Mouse (Mus musculus): ENCODE results near the gene Ccne1. TPM values are rescaled to one million over a fixed set of nuclear protein-coding genes. Genes with fewer than 3 reads are reported as not detected.
A peak's percentile ranks its signal among the peaks of the same experiment; 100 is the strongest.
"Not testable (repeated sequence)": the region's sequence is repeated elsewhere in the genome, so short reads cannot be mapped to it uniquely, and the experiment has no call there.

The Ccne1 gene
- total and polyA plus RNA-seq, 2 experiments from 2014 or later, result 11.5 to 20.6 TPM

DNA sequence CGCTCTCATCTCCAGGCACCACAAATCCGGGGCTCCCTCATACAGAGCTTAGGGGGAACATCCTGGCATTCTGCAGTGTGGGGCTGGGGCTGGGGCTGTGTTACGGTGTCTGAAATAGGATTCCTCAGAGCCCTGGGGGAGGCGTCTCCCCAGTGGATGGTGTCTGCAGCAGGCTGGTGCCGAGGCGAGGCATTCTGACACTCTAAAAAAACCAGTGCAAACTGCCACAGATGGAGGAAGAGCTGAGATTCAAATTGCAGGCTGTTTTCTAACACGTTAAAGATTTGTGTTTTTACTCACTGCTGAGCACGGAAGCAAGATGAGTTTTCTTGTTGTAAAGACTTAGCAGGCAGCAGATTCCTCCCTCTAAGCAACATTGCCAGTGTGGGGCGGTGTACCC, 33.0 kb upstream of the Ccne1 start:
- H3K9me3 ChIP-seq (ENCODE audit: low read length), result no peaks in the 10 kb centered on the region
- H3K4me2 ChIP-seq (ENCODE audit: low read depth, low read length), result no peak overlapping the region
- H3K4me3 ChIP-seq (ENCODE audit: low read length), result no peak overlapping the region
- no peaks in the 10 kb centered on the region for H3K27me3 ChIP-seq (ENCODE audit: insufficient read depth, low read length)
- no peak for DNase-seq (ENCODE audit: low spot score)
- 52% methylated on average over 9 of the region's 9 CpGs for WGBS
- no peak for ATAC-seq
- no peak overlapping the region for H3K9ac ChIP-seq (replicated peaks; ENCODE audit: low read length)
- H3K4me1 ChIP-seq (ENCODE audit: insufficient read depth, low read length), result no peaks in the 10 kb centered on the region
- TF ChIP-seq CTCF (IDR thresholded peaks at IDR 0.05; ENCODE audit: low read depth), result no peak
- no peaks in the 10 kb centered on the region for H3K36me3 ChIP-seq (ENCODE audit: insufficient read depth, low read length)
- no peak overlapping the region for H3K27ac ChIP-seq

DNA sequence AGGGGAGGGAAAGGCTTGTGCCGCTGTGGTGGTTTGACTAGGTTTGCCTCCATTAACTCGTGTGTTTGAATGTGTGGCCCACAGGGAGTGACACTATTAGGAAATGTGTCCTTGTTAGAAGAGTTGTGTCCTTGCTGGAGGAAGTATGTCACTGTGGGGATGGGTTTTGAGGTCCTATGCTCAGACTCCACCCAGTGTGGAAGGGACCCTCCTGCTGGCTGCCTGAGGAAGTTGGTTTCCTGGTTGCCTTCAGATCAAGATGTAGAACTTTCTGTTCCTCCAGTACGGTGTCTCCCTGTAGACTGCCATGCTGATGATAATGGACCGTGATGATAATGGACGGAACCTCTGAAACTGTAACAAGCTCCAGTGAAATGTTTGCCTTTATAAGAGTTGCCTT, 27.1 kb upstream of the Ccne1 start:
- TF ChIP-seq CTCF (IDR thresholded peaks at IDR 0.05; ENCODE audit: low read depth), result no peak
- H3K9ac ChIP-seq (replicated peaks; ENCODE audit: low read length), result no peak overlapping the region
- no peak overlapping the region for H3K4me3 ChIP-seq (ENCODE audit: low read length)
- no peak for ATAC-seq
- DNase-seq (ENCODE audit: low spot score), result no peak
- H3K36me3 ChIP-seq (ENCODE audit: insufficient read depth, low read length), result no peaks in the 10 kb centered on the region
- no peaks in the 10 kb centered on the region for H3K4me1 ChIP-seq (ENCODE audit: insufficient read depth, low read length)
- WGBS, result 90% methylated on average over 5 of the region's 5 CpGs
- H3K9me3 ChIP-seq (ENCODE audit: low read length), result no peaks in the 10 kb centered on the region
- H3K27me3 ChIP-seq (ENCODE audit: insufficient read depth, low read length), result no peaks in the 10 kb centered on the region
- no peak overlapping the region for H3K27ac ChIP-seq
- no peak overlapping the region for H3K4me2 ChIP-seq (ENCODE audit: low read depth, low read length)

DNA sequence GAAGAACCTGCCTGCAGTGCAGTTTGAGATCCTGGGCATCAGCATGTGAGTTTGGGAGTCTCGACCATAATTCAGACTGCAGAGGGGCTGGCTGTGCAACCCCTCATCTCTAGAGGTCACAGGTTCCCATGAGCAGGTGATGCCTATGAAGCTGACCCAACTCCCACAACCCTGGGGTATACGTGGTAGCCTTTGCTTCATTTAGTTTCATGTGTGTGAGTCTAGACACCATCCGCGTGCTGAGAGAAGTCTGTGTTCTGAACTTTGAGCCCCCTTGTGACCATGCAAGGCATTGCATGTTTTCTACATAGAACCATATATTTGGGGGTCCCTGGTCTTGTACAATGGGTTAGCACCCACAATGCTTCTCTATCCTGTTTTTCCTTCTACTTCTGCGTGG, 23.9 kb upstream of the Ccne1 start:
- Histone ChIP-seq H3K4me2 (ENCODE audit: low read depth, low read length) (no peak overlapping the region), H3K9me3 (ENCODE audit: low read length) (no peaks in the 10 kb centered on the region), H3K4me1 (ENCODE audit: insufficient read depth, low read length) (no peaks in the 10 kb centered on the region), H3K27me3 (ENCODE audit: insufficient read depth, low read length) (no peaks in the 10 kb centered on the region), H3K36me3 (ENCODE audit: insufficient read depth, low read length) (no peaks in the 10 kb centered on the region), H3K27ac (no peak overlapping the region), H3K4me3 (ENCODE audit: low read length) (no peak overlapping the region), H3K9ac (replicated peaks; ENCODE audit: low read length) (no peak overlapping the region)
- WGBS, result 34% methylated on average over 5 of the region's 5 CpGs
- peak; percentile 79 for TF ChIP-seq CTCF (IDR thresholded peaks at IDR 0.05; ENCODE audit: low read depth)
- ATAC-seq, result peak; percentile 57; the same call in 1 of the 2 replicates
- peak; percentile 74 for DNase-seq (ENCODE audit: low spot score)

DNA sequence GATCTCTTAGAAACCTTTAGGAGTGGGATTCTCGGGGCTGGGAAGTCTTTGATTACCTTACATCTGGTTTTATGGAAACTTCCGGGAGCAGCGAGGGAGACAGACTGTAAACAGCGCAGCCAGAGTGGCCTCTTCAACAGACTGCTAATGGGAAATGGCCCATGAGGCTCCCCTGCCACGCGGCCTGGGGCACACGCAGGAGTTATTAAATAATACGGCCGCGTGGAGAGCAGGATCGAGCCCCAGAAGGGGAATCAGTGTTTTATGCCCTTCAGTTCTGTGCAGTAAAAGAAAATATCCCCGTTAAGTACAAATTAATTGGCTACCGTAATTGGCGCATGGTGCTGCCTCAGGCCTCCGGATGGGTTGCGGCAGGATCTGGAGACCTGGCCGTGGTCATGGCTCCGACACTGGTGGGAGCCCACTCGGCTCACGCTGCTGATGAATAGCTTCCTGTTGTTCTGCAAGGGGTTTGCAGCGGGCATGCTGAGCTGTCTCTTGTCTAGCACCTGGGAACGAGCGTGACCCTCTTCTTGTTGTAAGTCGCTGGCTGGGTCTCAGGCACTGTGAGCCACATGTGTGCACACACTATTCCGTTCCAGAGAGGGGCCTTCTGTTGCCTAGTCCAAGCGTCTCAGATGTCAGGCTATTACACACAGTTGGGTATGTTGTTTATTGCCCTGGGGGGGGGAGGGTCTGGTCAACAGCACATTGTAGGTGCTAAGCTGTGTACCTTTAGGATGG, 22.8 kb upstream of the Ccne1 start:
- Histone ChIP-seq H3K36me3 (ENCODE audit: insufficient read depth, low read length) (no peaks in the 10 kb centered on the region), H3K27ac (no peak overlapping the region), H3K4me2 (ENCODE audit: low read depth, low read length) (no peak overlapping the region), H3K9me3 (ENCODE audit: low read length) (no peaks in the 10 kb centered on the region), H3K4me1 (ENCODE audit: insufficient read depth, low read length) (no peaks in the 10 kb centered on the region), H3K27me3 (ENCODE audit: insufficient read depth, low read length) (no peaks in the 10 kb centered on the region), H3K9ac (replicated peaks; ENCODE audit: low read length) (no peak overlapping the region), H3K4me3 (ENCODE audit: low read length) (no peak overlapping the region)
- WGBS, result 56% methylated on average over 26 of the region's 26 CpGs
- ATAC-seq, result no peak; the same call in 1 of the 2 replicates
- no peak for TF ChIP-seq CTCF (IDR thresholded peaks at IDR 0.05; ENCODE audit: low read depth)
- peak; percentile 4 for DNase-seq (ENCODE audit: low spot score)

DNA sequence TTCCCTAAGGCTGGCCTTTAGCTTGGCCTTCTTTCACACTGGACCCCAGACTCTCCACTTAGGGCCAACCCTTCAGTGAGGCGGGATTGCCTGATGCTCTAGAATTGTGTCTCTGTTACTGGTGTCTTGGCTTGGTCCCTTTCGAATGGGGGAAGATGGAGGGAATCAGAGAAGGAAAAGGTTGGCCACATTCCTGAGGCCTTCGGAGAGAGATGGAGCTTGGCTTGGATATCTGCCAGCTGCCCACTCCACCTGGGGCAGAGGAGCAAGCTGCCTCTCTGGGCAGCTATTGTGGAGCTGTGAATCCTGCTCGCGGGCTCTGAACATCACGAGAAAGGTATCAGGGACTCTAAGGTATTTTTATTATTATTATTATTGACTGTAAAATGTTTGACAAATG, 22.2 kb upstream of the Ccne1 start:
- H3K9ac ChIP-seq (replicated peaks; ENCODE audit: low read length), result no peak overlapping the region
- DNase-seq (ENCODE audit: low spot score) (peak; percentile 22), ATAC-seq (no peak)
- WGBS, result 65% methylated on average over 6 of the region's 6 CpGs
- no peak for TF ChIP-seq CTCF (IDR thresholded peaks at IDR 0.05; ENCODE audit: low read depth)
- no peak overlapping the region for H3K4me2 ChIP-seq (ENCODE audit: low read depth, low read length)
- H3K36me3 ChIP-seq (ENCODE audit: insufficient read depth, low read length), result no peaks in the 10 kb centered on the region
- H3K27ac ChIP-seq, result no peak overlapping the region
- H3K27me3 ChIP-seq (ENCODE audit: insufficient read depth, low read length), result no peaks in the 10 kb centered on the region
- H3K9me3 ChIP-seq (ENCODE audit: low read length), result no peaks in the 10 kb centered on the region
- no peaks in the 10 kb centered on the region for H3K4me1 ChIP-seq (ENCODE audit: insufficient read depth, low read length)
- no peak overlapping the region for H3K4me3 ChIP-seq (ENCODE audit: low read length)

DNA sequence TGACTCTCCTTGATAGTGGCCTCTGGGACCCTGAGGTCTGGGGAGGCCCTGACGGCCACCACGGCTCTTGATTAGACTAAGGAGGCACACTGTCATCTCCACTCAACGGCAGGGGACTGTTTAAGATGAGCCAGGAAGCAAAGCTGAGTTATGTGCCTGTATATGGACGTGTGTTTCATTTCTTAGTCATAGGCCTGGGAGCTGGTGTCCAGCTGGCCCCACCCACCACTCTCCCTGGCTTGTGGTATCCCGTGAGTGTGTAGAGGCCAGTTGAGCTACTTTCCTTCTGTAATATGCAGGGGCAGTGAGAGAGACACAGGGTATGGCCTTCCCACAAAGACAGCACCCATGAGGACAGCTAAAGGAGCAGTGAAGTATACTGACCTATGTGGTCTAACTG, 20.9 kb upstream of the Ccne1 start:
- not testable (repeated sequence) for ATAC-seq; H3K9ac ChIP-seq (replicated peaks; ENCODE audit: low read length); H3K4me1 ChIP-seq (ENCODE audit: insufficient read depth, low read length); H3K4me2 ChIP-seq (ENCODE audit: low read depth, low read length); H3K27me3 ChIP-seq (ENCODE audit: insufficient read depth, low read length); H3K27ac ChIP-seq; H3K9me3 ChIP-seq (ENCODE audit: low read length); H3K4me3 ChIP-seq (ENCODE audit: low read length); DNase-seq (ENCODE audit: low spot score); H3K36me3 ChIP-seq (ENCODE audit: insufficient read depth, low read length)
- 72% methylated on average over 5 of the region's 5 CpGs for WGBS

DNA sequence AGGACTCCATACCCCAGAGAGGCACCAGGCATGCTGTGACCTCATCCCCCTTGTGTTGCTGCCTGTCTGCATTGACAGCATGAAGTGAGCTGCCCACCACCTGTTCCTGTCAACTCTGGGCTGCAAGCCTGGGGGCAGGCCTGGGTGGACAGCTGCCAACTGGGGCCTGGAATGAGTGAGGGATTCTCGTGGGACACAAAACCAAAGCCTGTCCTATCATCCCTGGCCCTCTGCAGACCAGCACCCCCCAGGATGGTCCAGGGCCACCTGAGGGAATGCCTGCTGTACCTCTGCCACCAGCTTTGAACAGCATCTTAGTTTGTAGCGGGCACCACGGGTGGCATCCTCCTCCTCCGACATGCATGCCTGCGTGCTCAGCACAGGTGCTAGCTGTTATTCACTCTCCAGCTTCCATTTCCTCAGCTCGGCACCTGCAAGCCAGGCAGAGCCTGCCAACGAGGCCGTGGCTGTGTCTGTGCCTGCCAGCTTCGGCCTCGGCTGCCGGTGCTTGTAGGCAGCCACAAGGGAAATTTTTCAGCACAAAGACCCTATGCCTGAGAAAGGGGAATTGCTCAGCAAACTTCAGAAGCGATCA, 18.3 kb upstream of the Ccne1 start:
- H3K27ac ChIP-seq, result no peak overlapping the region
- no peaks in the 10 kb centered on the region for H3K4me1 ChIP-seq (ENCODE audit: insufficient read depth, low read length)
- H3K36me3 ChIP-seq (ENCODE audit: insufficient read depth, low read length), result no peaks in the 10 kb centered on the region
- DNase-seq (ENCODE audit: low spot score) (peak; percentile 43), ATAC-seq (peak; percentile 75)
- H3K9ac ChIP-seq (replicated peaks; ENCODE audit: low read length), result no peak overlapping the region
- H3K4me2 ChIP-seq (ENCODE audit: low read depth, low read length), result no peak overlapping the region
- 32% methylated on average over 12 of the region's 12 CpGs for WGBS
- H3K9me3 ChIP-seq (ENCODE audit: low read length), result no peaks in the 10 kb centered on the region
- no peak for TF ChIP-seq CTCF (IDR thresholded peaks at IDR 0.05; ENCODE audit: low read depth)
- H3K4me3 ChIP-seq (ENCODE audit: low read length), result no peak overlapping the region
- H3K27me3 ChIP-seq (ENCODE audit: insufficient read depth, low read length), result no peaks in the 10 kb centered on the region

DNA sequence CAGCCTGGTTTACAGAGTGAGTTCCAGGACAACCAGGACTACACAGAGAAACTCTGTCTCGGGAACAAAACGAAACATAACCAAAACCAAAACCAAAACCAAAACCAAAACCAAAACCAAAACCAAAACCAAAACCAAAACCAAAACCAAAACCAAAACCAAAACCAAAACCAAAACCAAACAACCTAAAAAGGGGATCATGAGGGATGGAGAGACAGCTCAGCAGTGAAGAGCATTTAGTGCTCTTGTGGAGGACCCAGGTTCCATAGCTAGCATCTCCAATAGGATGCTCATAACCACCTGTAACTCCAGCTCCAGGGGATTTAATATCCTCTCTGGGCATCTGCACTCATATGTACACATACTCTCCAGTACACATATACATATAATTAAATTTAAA, 16.8 kb upstream of the Ccne1 start:
- ATAC-seq, result not testable (repeated sequence)

More for the DNA sequence above, 16.8 kb upstream of the Ccne1 start:
- not testable (repeated sequence) for H3K4me3 ChIP-seq (ENCODE audit: low read length); H3K27me3 ChIP-seq (ENCODE audit: insufficient read depth, low read length); DNase-seq (ENCODE audit: low spot score); H3K27ac ChIP-seq; H3K9ac ChIP-seq (replicated peaks; ENCODE audit: low read length); H3K4me2 ChIP-seq (ENCODE audit: low read depth, low read length); H3K36me3 ChIP-seq (ENCODE audit: insufficient read depth, low read length); H3K9me3 ChIP-seq (ENCODE audit: low read length); H3K4me1 ChIP-seq (ENCODE audit: insufficient read depth, low read length)
- 96% methylated on average over 2 of the region's 2 CpGs for WGBS
